10 mouse cellular contexts compared by ENCODE assay signal in genomic region chr3:90294651-90295050, GRCm38 (mm10). TPM values are rescaled to one million over a fixed set of nuclear protein-coding genes. Genes with fewer than 3 reads are reported as not detected.
DNase-seq lines count a peak whose midpoint lies in the region; ATAC-seq and TF ChIP-seq lines count a peak whose summit lies in the region.
"Had no signal": no experiment of that assay in that cellular context is flagged by ENCODE, and none has a peak within 500 bp of the region (broad histone marks: within the 10 kb centered on the region; RNA-seq: fewer than 3 reads in every experiment).

No protein-coding gene starts in this region.

- H3K9ac ChIP-seq in kidney, embryonic 15.5 days: peak overlapping the region; percentile 93; the same call in 1 of the 2 replicates
- peak overlapping the region; percentile 87 for H3K9ac ChIP-seq in embryonic facial prominence, embryonic 11.5 days (replicated peaks; ENCODE audit: low read length)
- peak overlapping the region; percentile 95; the same call in 1 of the 2 replicates for H3K9ac ChIP-seq in hindbrain, postnatal 0 days (replicated peaks; ENCODE audit: low read length)
- H3K9ac ChIP-seq in midbrain, embryonic 14.5 days (replicated peaks; ENCODE audit: low read length): peak overlapping the region; percentile 87

- no peak for ATAC-seq in kidney, embryonic 15.5 days (replicated peaks; ENCODE audit: low FRiP score)
- ATAC-seq in embryonic facial prominence, embryonic 11.5 days (replicated peaks; ENCODE audit: insufficient number of reproducible peaks, low FRiP score, low TSS enrichment, low read depth): no peak
- no peak for ATAC-seq in hindbrain, postnatal 0 days
- no peak for ATAC-seq in midbrain, embryonic 14.5 days (ENCODE audit: low FRiP score, low TSS enrichment)

- DNase-seq in kidney, postnatal 25 days: no peak
- no peak for DNase-seq in embryonic facial prominence, embryonic 11.5 days (ENCODE audit: low spot score)
- DNase-seq in hindbrain, postnatal 0 days (ENCODE audit: low spot score): no peak
- DNase-seq in midbrain, embryonic 14.5 days: no peak
- DNase-seq in adrenal gland, adult 18-20 months (ENCODE audit: low spot score in 2 of 2): no peak
- no peak for DNase-seq in thymus, postnatal 14 days
- DNase-seq in layer of hippocampus, adult 18-20 months (ENCODE audit: low spot score in 2 of 2): no peak
- DNase-seq: cerebellum, adult 8-10 months had no signal

- TF ChIP-seq CTCF in hindbrain, postnatal 0 days (IDR thresholded peaks at IDR 0.05; ENCODE audit: low read depth): no peak

- no peaks in the 10 kb centered on the region for H3K27me3 ChIP-seq in kidney, embryonic 15.5 days
- no peaks in the 10 kb centered on the region for H3K27me3 ChIP-seq in embryonic facial prominence, embryonic 11.5 days (ENCODE audit: control insufficient read depth, insufficient read depth, low read length)
- H3K27me3 ChIP-seq in hindbrain, postnatal 0 days (ENCODE audit: insufficient read depth, low read length): no peaks in the 10 kb centered on the region
- no peaks in the 10 kb centered on the region for H3K27me3 ChIP-seq in midbrain, embryonic 14.5 days (ENCODE audit: control insufficient read depth, insufficient read depth, low read length)

- no peaks in the 10 kb centered on the region for H3K36me3 ChIP-seq in kidney, embryonic 15.5 days
- no peaks in the 10 kb centered on the region for H3K36me3 ChIP-seq in embryonic facial prominence, embryonic 11.5 days (replicated peaks; ENCODE audit: control insufficient read depth, insufficient read depth, low read depth, low read length)
- no peaks in the 10 kb centered on the region for H3K36me3 ChIP-seq in hindbrain, postnatal 0 days (ENCODE audit: insufficient read depth, low read length)
- H3K36me3 ChIP-seq in midbrain, embryonic 14.5 days (ENCODE audit: control insufficient read depth, insufficient read depth, low read length): no peaks in the 10 kb centered on the region

- no peaks in the 10 kb centered on the region for H3K9me3 ChIP-seq in kidney, embryonic 15.5 days (replicated peaks)
- no peaks in the 10 kb centered on the region for H3K9me3 ChIP-seq in embryonic facial prominence, embryonic 11.5 days (replicated peaks; ENCODE audit: control insufficient read depth, low read length)
- H3K9me3 ChIP-seq in hindbrain, postnatal 0 days (ENCODE audit: low read length): no peaks in the 10 kb centered on the region
- no peaks in the 10 kb centered on the region for H3K9me3 ChIP-seq in midbrain, embryonic 14.5 days (ENCODE audit: control insufficient read depth, low read length)

- peak overlapping the region; percentile 81 for H3K4me2 ChIP-seq in kidney, embryonic 15.5 days
- peak overlapping the region; percentile 65 for H3K4me2 ChIP-seq in embryonic facial prominence, embryonic 11.5 days (ENCODE audit: low read depth, low read length)
- peak overlapping the region; percentile 92 for H3K4me2 ChIP-seq in hindbrain, postnatal 0 days (ENCODE audit: low read depth, low read length)
- H3K4me2 ChIP-seq in midbrain, embryonic 14.5 days (ENCODE audit: low read length): peak overlapping the region; percentile 77

- 71% methylated on average over 2 of the region's 2 CpGs for WGBS in kidney, embryonic 15.5 days
- 72% methylated on average over 2 of the region's 2 CpGs for WGBS in embryonic facial prominence, embryonic 11.5 days
- WGBS in hindbrain, postnatal 0 days: 75% methylated on average over 2 of the region's 2 CpGs
- WGBS in midbrain, embryonic 14.5 days: 77% methylated on average over 2 of the region's 2 CpGs

- H3K4me1 ChIP-seq in kidney, embryonic 15.5 days: peaks cover 23% of the 10 kb centered on the region
- H3K4me1 ChIP-seq in embryonic facial prominence, embryonic 11.5 days (ENCODE audit: control insufficient read depth, insufficient read depth, low read length): no peaks in the 10 kb centered on the region
- H3K4me1 ChIP-seq in hindbrain, postnatal 0 days (ENCODE audit: insufficient read depth, low read length): peaks cover 12% of the 10 kb centered on the region; the same call in 1 of the 2 replicates
- peaks cover 19% of the 10 kb centered on the region for H3K4me1 ChIP-seq in midbrain, embryonic 14.5 days (ENCODE audit: control insufficient read depth, insufficient read depth, low read length)

- no peak overlapping the region for H3K27ac ChIP-seq in kidney, embryonic 15.5 days
- no peak overlapping the region for H3K27ac ChIP-seq in embryonic facial prominence, embryonic 11.5 days (replicated peaks; ENCODE audit: low read depth, low read length)
- H3K27ac ChIP-seq in hindbrain, postnatal 0 days: no peak overlapping the region
- no peak overlapping the region for H3K27ac ChIP-seq in midbrain, embryonic 14.5 days (replicated peaks; ENCODE audit: low read depth, low read length)

- peak overlapping the region; percentile 87 for H3K4me3 ChIP-seq in kidney, embryonic 15.5 days (replicated peaks)
- H3K4me3 ChIP-seq in embryonic facial prominence, embryonic 11.5 days (ENCODE audit: low read depth, low read length): peak overlapping the region; percentile 87
- H3K4me3 ChIP-seq in hindbrain, postnatal 0 days (ENCODE audit: low read length): peak overlapping the region; percentile 80
- peak overlapping the region; percentile 91 for H3K4me3 ChIP-seq in midbrain, embryonic 14.5 days (replicated peaks; ENCODE audit: low read depth, low read length)

RNA-seq across cellular contexts. Expression of gene Gatad2b, which starts 1.7 kb away (rescaled TPM):
- polyA plus RNA-seq in kidney, embryonic 15.5 days (2015; fragmentation: Nextera tagmentation; extraction: Ambion mirVana): 12.8 and 16.2 TPM in 2 replicates
- 12.6 TPM in 2 replicates for polyA plus RNA-seq in embryonic facial prominence, embryonic 11.5 days (2014; fragmentation: Nextera tagmentation; extraction: Ambion mirVana)
- total RNA-seq in hindbrain, postnatal 0 days (2014; rRNA removed): 31.5 and 32.1 TPM in 2 replicates
- 13.7 and 14.2 TPM in 2 replicates for polyA plus RNA-seq in hindbrain, postnatal 0 days (2015; fragmentation: Nextera tagmentation; extraction: Ambion mirVana)
- 16.0 and 22.9 TPM in 2 replicates for polyA plus RNA-seq in midbrain, embryonic 14.5 days (2014; fragmentation: Nextera tagmentation; extraction: Ambion mirVana)
- total RNA-seq in adrenal gland, adult 18-20 months (2021): 10 to 100 TPM; 50.0 to 64.5 TPM
- 100 to 1,000 TPM; 104 to 106 TPM for total RNA-seq in layer of hippocampus, adult 18-20 months (2021)

RNA-seq across cellular contexts. Expression of gene Dennd4b, which starts 29.7 kb away (rescaled TPM):
- 3.9 and 4.1 TPM in 2 replicates for polyA plus RNA-seq in kidney, embryonic 15.5 days (2015; fragmentation: Nextera tagmentation; extraction: Ambion mirVana)
- 2.6 and 2.9 TPM in 2 replicates for polyA plus RNA-seq in embryonic facial prominence, embryonic 11.5 days (2014; fragmentation: Nextera tagmentation; extraction: Ambion mirVana)
- 38.8 and 48.4 TPM in 2 replicates for total RNA-seq in hindbrain, postnatal 0 days (2014; rRNA removed)
- polyA plus RNA-seq in hindbrain, postnatal 0 days (2015; fragmentation: Nextera tagmentation; extraction: Ambion mirVana): 5.4 and 5.9 TPM in 2 replicates
- polyA plus RNA-seq in midbrain, embryonic 14.5 days (2014; fragmentation: Nextera tagmentation; extraction: Ambion mirVana): 7.3 and 7.6 TPM in 2 replicates
- total RNA-seq in adrenal gland, adult 18-20 months (2021): 1 to 10 TPM; 8.6 to 9.1 TPM
- total RNA-seq in layer of hippocampus, adult 18-20 months (2021): 10 to 100 TPM; 30.1 to 31.9 TPM

RNA-seq across cellular contexts. Expression of gene Crtc2, which starts 40.7 kb away (rescaled TPM):
- 26.1 and 26.7 TPM in 2 replicates for polyA plus RNA-seq in kidney, embryonic 15.5 days (2015; fragmentation: Nextera tagmentation; extraction: Ambion mirVana)
- polyA plus RNA-seq in embryonic facial prominence, embryonic 11.5 days (2014; fragmentation: Nextera tagmentation; extraction: Ambion mirVana): 10.8 and 12.5 TPM in 2 replicates
- 12.7 and 27.0 TPM in 2 replicates for total RNA-seq in hindbrain, postnatal 0 days (2014; rRNA removed)
- 15.4 and 17.0 TPM in 2 replicates for polyA plus RNA-seq in hindbrain, postnatal 0 days (2015; fragmentation: Nextera tagmentation; extraction: Ambion mirVana)
- 11.4 and 12.9 TPM in 2 replicates for polyA plus RNA-seq in midbrain, embryonic 14.5 days (2014; fragmentation: Nextera tagmentation; extraction: Ambion mirVana)
- 10 to 100 TPM; 48.5 to 51.0 TPM for total RNA-seq in adrenal gland, adult 18-20 months (2021)
- 10 to 100 TPM; 36.4 to 45.7 TPM for total RNA-seq in layer of hippocampus, adult 18-20 months (2021)

RNA-seq across cellular contexts. Expression of gene Slc39a1, which starts 46.7 kb away (rescaled TPM):
- 101 and 104 TPM in 2 replicates for polyA plus RNA-seq in kidney, embryonic 15.5 days (2015; fragmentation: Nextera tagmentation; extraction: Ambion mirVana)
- 48.7 and 49.1 TPM in 2 replicates for polyA plus RNA-seq in embryonic facial prominence, embryonic 11.5 days (2014; fragmentation: Nextera tagmentation; extraction: Ambion mirVana)
- 97.8 and 105 TPM in 2 replicates for total RNA-seq in hindbrain, postnatal 0 days (2014; rRNA removed)
- 70.1 and 72.0 TPM in 2 replicates for polyA plus RNA-seq in hindbrain, postnatal 0 days (2015; fragmentation: Nextera tagmentation; extraction: Ambion mirVana)
- 44.0 and 46.6 TPM in 2 replicates for polyA plus RNA-seq in midbrain, embryonic 14.5 days (2014; fragmentation: Nextera tagmentation; extraction: Ambion mirVana)
- 100 to 1,000 TPM; 115 to 116 TPM for total RNA-seq in adrenal gland, adult 18-20 months (2021)
- 10 to 100 TPM; 39.0 to 45.3 TPM for total RNA-seq in layer of hippocampus, adult 18-20 months (2021)

RNA-seq across cellular contexts. Expression of gene Creb3l4, which starts 51.3 kb away (rescaled TPM):
- 3.7 and 6.9 TPM in 2 replicates for polyA plus RNA-seq in kidney, embryonic 15.5 days (2015; fragmentation: Nextera tagmentation; extraction: Ambion mirVana)
- 7.7 and 9.9 TPM in 2 replicates for polyA plus RNA-seq in embryonic facial prominence, embryonic 11.5 days (2014; fragmentation: Nextera tagmentation; extraction: Ambion mirVana)
- total RNA-seq in hindbrain, postnatal 0 days (2014; rRNA removed): 0.21 and 0.83 TPM in 2 replicates
- polyA plus RNA-seq in hindbrain, postnatal 0 days (2015; fragmentation: Nextera tagmentation; extraction: Ambion mirVana): 1.2 and 1.4 TPM in 2 replicates
- 2.1 and 2.7 TPM in 2 replicates for polyA plus RNA-seq in midbrain, embryonic 14.5 days (2014; fragmentation: Nextera tagmentation; extraction: Ambion mirVana)
- under 1 TPM; 0.36 to 0.38 TPM for total RNA-seq in adrenal gland, adult 18-20 months (2021)
- total RNA-seq in layer of hippocampus, adult 18-20 months (2021): under 1 TPM in 1 of 2 experiments, not detected in 1; 0.41 TPM
- total RNA-seq: layer of hippocampus, postnatal 14 days had no signal
